Mouse (Mus musculus) MEL (cell line): ENCODE measurements around the gene Limch1. TPM values are rescaled to one million over a fixed set of nuclear protein-coding genes. Genes with fewer than 3 reads are reported as not detected.

Experiments
- DNase-seq: peaks from one replicate; pipeline ENCODE4 v3.0.0; 2011; ENCODE audit warnings: low read depth, low spot score
- H3K27ac ChIP-seq: 2 replicates; pipeline ENCODE4 v1.5.1; 2012; ENCODE audit warnings: low read depth, mild to moderate bottlenecking, control low read depth, low read length, moderate library complexity; ENCODE audit not compliant: control insufficient read depth
- H3K27me3 ChIP-seq, 2 experiments: fragments of 150-350 bp in 1 of 2; sonication (generic) in 1 of 2; 2 replicates each; pipeline ENCODE4 v1.6.1; 2012; ENCODE audit warnings: low read length in 2 of 2, mild to moderate bottlenecking in 2 of 2, improper control_type of control experiment in 1 of 2, moderate library complexity in 1 of 2; ENCODE audit not compliant: insufficient read depth in 2 of 2, control insufficient read depth in 1 of 2
- H3K36me3 ChIP-seq, 2 experiments: 2 replicates each; pipeline ENCODE4 v1.6.1; 2012 to 2014; ENCODE audit warnings: low read length in 2 of 2, improper control_type of control experiment in 1 of 2, inconsistent platforms in 1 of 2, mild to moderate bottlenecking in 1 of 2; ENCODE audit not compliant: insufficient read depth in 2 of 2, control insufficient read depth in 1 of 2
- H3K4me1 ChIP-seq, 2 experiments: fragments of 150-350 bp in 1 of 2; sonication (generic) in 1 of 2; 2 replicates each; pipeline ENCODE4 v1.6.1; 2012; ENCODE audit warnings: low read length in 2 of 2, improper control_type of control experiment in 1 of 2, mild to moderate bottlenecking in 1 of 2; ENCODE audit not compliant: insufficient read depth in 2 of 2, control insufficient read depth in 1 of 2
- H3K4me3 ChIP-seq, 2 experiments: fragments of 150-350 bp in 1 of 2; sonication (generic) in 1 of 2; 2 replicates each; pipeline ENCODE4 v1.5.1; 2012; ENCODE audit warnings: low read depth in 2 of 2, low read length in 2 of 2, mild to moderate bottlenecking in 2 of 2, moderate library complexity in 2 of 2, control low read depth in 1 of 2, improper control_type of control experiment in 1 of 2; ENCODE audit not compliant: control insufficient read depth in 1 of 2, insufficient read depth in 1 of 2
- H3K79me2 ChIP-seq: 2 replicates; pipeline ENCODE4 v1.6.1; 2012; ENCODE audit warnings: mild to moderate bottlenecking, low read length, moderate library complexity; ENCODE audit not compliant: control insufficient read depth, poor library complexity, insufficient read depth
- H3K9ac ChIP-seq: 2 replicates; pipeline ENCODE4 v1.6.1; 2012; ENCODE audit warnings: low read depth, mild to moderate bottlenecking, control low read depth, low read length, moderate library complexity; ENCODE audit not compliant: control insufficient read depth, poor library complexity, severe bottlenecking
- H3K9me3 ChIP-seq: fragments of 150-350 bp; sonication (generic); replicated peaks from 2 replicates; pipeline ENCODE4 v1.6.1; 2012; ENCODE audit warnings: mild to moderate bottlenecking, low read length, improper control_type of control experiment, moderate library complexity; ENCODE audit not compliant: insufficient read depth
- CHD2 ChIP-seq: IDR thresholded peaks from 2 replicates; pipeline ENCODE4 v1.6.1; 2011; ENCODE audit warnings: low read length, improper control_type of control experiment
- CTCF ChIP-seq, 3 experiments: IDR thresholded peaks in 2 of 3; conservative IDR thresholded peaks in 1 of 3; 2 replicates each; pipeline ENCODE4 v1.5.1; 2011 to 2012; ENCODE audit warnings: low read length in 3 of 3, low read depth in 2 of 3, mild to moderate bottlenecking in 2 of 3, improper control_type of control experiment in 1 of 3, inconsistent platforms in 1 of 3, mixed read lengths in 1 of 3, moderate library complexity in 1 of 3; ENCODE audit not compliant: control insufficient read depth in 1 of 3, insufficient read depth in 1 of 3, poor library complexity in 1 of 3, severe bottlenecking in 1 of 3
- EP300 ChIP-seq, 2 experiments: IDR thresholded peaks; 2 replicates each; pipeline ENCODE4 v1.6.1; 2011; ENCODE audit warnings: improper control_type of control experiment in 2 of 2, low read length in 2 of 2, low read depth in 1 of 2, mild to moderate bottlenecking in 1 of 2
- HCFC1 ChIP-seq: IDR thresholded peaks from 2 replicates; pipeline ENCODE4 v1.6.1; 2012; ENCODE audit warnings: low read depth, mild to moderate bottlenecking, inconsistent platforms, low read length, improper control_type of control experiment, moderate library complexity
- JUND ChIP-seq: IDR thresholded peaks from 2 replicates; pipeline ENCODE4 v1.6.1; 2011; ENCODE audit warnings: low read depth, mild to moderate bottlenecking, improper control_type of control experiment, low read length
- KAT2A ChIP-seq: conservative IDR thresholded peaks from 2 replicates; pipeline ENCODE4 v1.6.1; 2012; ENCODE audit warnings: low read depth, low read length, improper control_type of control experiment, inconsistent platforms
- MAX ChIP-seq: IDR thresholded peaks from 2 replicates; pipeline ENCODE4 v1.6.1; 2011; ENCODE audit warnings: low read length, improper control_type of control experiment
- MAZ ChIP-seq: IDR thresholded peaks from 2 replicates; pipeline ENCODE4 v1.6.1; 2012; ENCODE audit warnings: low read depth, mild to moderate bottlenecking, inconsistent platforms, low read length, improper control_type of control experiment
- MXI1 ChIP-seq: IDR thresholded peaks from 2 replicates; pipeline ENCODE4 v1.6.1; 2011; ENCODE audit warnings: mild to moderate bottlenecking, low read depth, low read length, improper control_type of control experiment
- MYB ChIP-seq: IDR thresholded peaks from 2 replicates; pipeline ENCODE4 v1.6.1; 2011; ENCODE audit warnings: mild to moderate bottlenecking, low read depth, low read length, improper control_type of control experiment
- NRF1 ChIP-seq: IDR thresholded peaks from 2 replicates; pipeline ENCODE4 v1.6.1; 2014; ENCODE audit warnings: low read depth, mild to moderate bottlenecking, inconsistent platforms, low read length, improper control_type of control experiment, moderate library complexity; ENCODE audit not compliant: poor library complexity, insufficient read depth, severe bottlenecking
- POLR2A ChIP-seq, 2 experiments: IDR thresholded peaks; 2 replicates each; pipeline ENCODE4 v1.6.1; 2011 to 2012; ENCODE audit warnings: low read length in 2 of 2, mild to moderate bottlenecking in 2 of 2, control low read depth in 1 of 2, improper control_type of control experiment in 1 of 2, low read depth in 1 of 2, moderate library complexity in 1 of 2; ENCODE audit not compliant: control insufficient read depth in 1 of 2, insufficient read depth in 1 of 2, poor library complexity in 1 of 2
- POLR2AphosphoS5 ChIP-seq: IDR thresholded peaks from 2 replicates; pipeline ENCODE4 v1.6.1; 2012; ENCODE audit warnings: low read depth, borderline replicate concordance, mild to moderate bottlenecking, inconsistent platforms, low read length, moderate library complexity, mixed read lengths
- RAD21 ChIP-seq: IDR thresholded peaks from 2 replicates; pipeline ENCODE4 v1.6.1; 2011; ENCODE audit warnings: mild to moderate bottlenecking, low read depth, low read length, improper control_type of control experiment
- TBP ChIP-seq: IDR thresholded peaks from 2 replicates; pipeline ENCODE4 v1.8.0; 2011; ENCODE audit warnings: low read depth, low read length, improper control_type of control experiment
- TCF12 ChIP-seq: IDR thresholded peaks from 2 replicates; pipeline ENCODE4 v1.6.1; 2014; ENCODE audit warnings: low read depth, mild to moderate bottlenecking, inconsistent platforms, low read length, improper control_type of control experiment, moderate library complexity
- USF2 ChIP-seq, 2 experiments: IDR thresholded peaks; 2 replicates each; pipeline ENCODE4 v1.6.1; 2011 to 2012; ENCODE audit warnings: improper control_type of control experiment in 2 of 2, low read length in 2 of 2, borderline replicate concordance in 1 of 2, inconsistent platforms in 1 of 2, low read depth in 1 of 2, mild to moderate bottlenecking in 1 of 2; ENCODE audit not compliant: insufficient read depth in 1 of 2
- ZC3H11A ChIP-seq: IDR thresholded peaks from 2 replicates; pipeline ENCODE4 v1.6.1; 2012; ENCODE audit warnings: low read depth, mild to moderate bottlenecking, inconsistent platforms, low read length, improper control_type of control experiment
- ZMIZ1 ChIP-seq: IDR thresholded peaks from 2 replicates; pipeline ENCODE4 v1.6.1; 2012; ENCODE audit warnings: low read depth, mild to moderate bottlenecking, inconsistent platforms, low read length, improper control_type of control experiment, moderate library complexity
- polyA plus RNA-seq, 2 experiments: library from polyadenylated mRNA; stranded (reverse) in 1 of 2; unstranded in 1 of 2; fragments of >175 nt in 1 of 2; fragments of >200 nt in 1 of 2; gene quantifications; 2 replicates each; pipeline versions ENCODE4 v1.2.1 to v1.2.4; 2012; ENCODE audit warnings: low replicate concordance in 2 of 2, low read depth in 1 of 2; ENCODE audit not compliant: insufficient read length in 2 of 2, insufficient read depth in 1 of 2, missing spikeins in 1 of 2
- total RNA-seq: library from RNA; depleted of rRNA; stranded (reverse); fragments of 300-350 nt; gene quantifications from 2 replicates; pipeline ENCODE4 v1.2.3, GENCODE M21; 2012

Gene Limch1
- total and polyA plus RNA-seq, 3 experiments = not detected

DNA sequence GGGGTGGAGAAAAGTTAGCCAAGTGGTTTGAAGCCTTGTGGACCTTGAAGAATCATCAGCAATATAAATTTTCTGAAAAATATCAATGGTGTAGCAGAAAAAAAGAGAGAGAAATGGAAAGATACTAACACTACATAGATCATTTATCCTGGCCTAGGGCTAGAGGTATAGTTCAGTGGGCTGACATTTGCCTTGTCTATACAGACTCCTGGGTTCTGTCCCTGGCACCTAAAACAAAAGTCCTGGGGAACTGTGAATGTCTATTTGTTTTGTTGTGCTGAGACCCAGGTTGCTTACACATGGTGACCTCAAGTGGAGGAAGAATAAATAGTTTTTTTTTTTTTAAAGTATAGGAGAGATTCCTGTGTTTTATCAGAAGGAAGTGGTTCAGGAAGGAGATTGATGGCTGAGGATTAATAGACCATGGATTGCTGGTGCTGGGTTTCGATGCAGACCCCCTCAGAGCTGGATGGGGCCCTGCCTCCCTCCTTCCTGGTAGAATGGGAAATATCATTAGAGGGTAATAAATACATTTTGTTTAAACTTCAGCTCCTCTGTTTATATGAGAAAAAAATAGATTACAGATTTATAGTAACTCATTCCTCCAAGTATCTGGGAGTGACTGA is 40.5 kb downstream of the Limch1 start:
- TF ChIP-seq POLR2AphosphoS5 = no peak
- TF ChIP-seq CHD2 = no peak

DNA sequence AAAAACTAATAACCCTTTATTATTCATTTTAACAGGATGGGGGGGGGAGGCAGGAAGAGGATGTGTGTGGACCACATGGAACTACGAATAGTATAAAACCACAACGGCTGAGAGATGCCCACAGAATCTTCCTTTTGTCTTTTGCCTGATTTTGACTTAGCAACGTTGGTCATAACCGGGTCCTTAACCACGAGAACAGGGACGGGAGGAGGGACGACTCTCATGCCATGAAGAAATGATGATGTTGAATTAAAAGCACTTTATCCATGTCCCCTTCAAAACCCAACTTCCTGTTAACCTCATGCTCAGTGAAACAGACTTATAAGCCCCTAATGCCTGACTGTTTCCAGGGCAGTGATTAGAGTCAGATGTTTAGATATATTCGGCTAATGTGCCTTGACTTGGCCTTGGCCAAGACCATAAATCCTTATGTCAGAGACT is 41.0 kb downstream of the Limch1 start:
- no peaks in the 10 kb centered on the region for H3K79me2 ChIP-seq

More for the DNA sequence above, 40.5 kb downstream of the Limch1 start:
- Histone ChIP-seq H3K4me3 (no peak overlapping the region), H3K4me1 (no peaks in the 10 kb centered on the region), H3K27me3 (no peaks in the 10 kb centered on the region), H3K36me3 (no peaks in the 10 kb centered on the region), H3K27ac (no peak overlapping the region), H3K9ac (no peak overlapping the region), H3K79me2 (no peaks in the 10 kb centered on the region), H3K9me3 (no peaks in the 10 kb centered on the region)
- no peak for DNase-seq

DNA sequence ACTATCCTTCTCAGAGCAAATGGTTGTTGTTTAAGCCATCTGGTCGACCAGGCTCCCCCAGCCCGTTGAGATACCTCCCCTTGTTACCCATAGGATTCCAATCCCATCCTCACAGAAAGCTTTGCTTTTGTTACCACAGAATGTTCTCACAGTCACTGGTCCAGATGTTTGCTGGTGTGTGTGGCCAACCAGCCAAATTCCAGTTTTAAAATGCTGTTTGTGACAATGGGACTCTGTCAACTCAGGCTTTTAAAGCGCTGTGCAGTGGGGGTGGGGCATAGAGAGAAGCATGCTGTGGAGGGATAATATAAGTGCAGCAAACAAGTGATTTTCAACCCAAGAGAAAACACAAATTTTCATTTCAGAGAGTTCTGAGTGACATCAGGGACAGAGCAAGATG is 43.4 kb downstream of the Limch1 start:
- H3K9ac ChIP-seq = no peak overlapping the region
- no peaks in the 10 kb centered on the region for H3K9me3 ChIP-seq
- no peaks in the 10 kb centered on the region for H3K4me1 ChIP-seq
- H3K27me3 ChIP-seq = no peaks in the 10 kb centered on the region
- H3K79me2 ChIP-seq = no peaks in the 10 kb centered on the region
- no peak for TF ChIP-seq MAZ
- TF ChIP-seq ZC3H11A = no peak
- TF ChIP-seq CTCF (IDR thresholded peaks at IDR 0.05 in 2 of 3, conservative IDR thresholded peaks at IDR 0.05 in 1 of 3; ENCODE audit: control insufficient read depth in 1 of 3, insufficient read depth in 1 of 3, low read depth in 2 of 3, low read length in 3 of 3, poor library complexity in 1 of 3, severe bottlenecking in 1 of 3) = no peak
- TF ChIP-seq HCFC1 = no peak
- no peak for TF ChIP-seq POLR2AphosphoS5
- no peak for TF ChIP-seq KAT2A
- TF ChIP-seq RAD21 = no peak
- TF ChIP-seq POLR2A (IDR thresholded peaks at IDR 0.05; ENCODE audit: control insufficient read depth in 1 of 2, insufficient read depth in 1 of 2, low read depth in 1 of 2, low read length in 2 of 2, poor library complexity in 1 of 2) = no peak
- no peak for TF ChIP-seq USF2 (IDR thresholded peaks at IDR 0.05; ENCODE audit: borderline replicate concordance in 1 of 2, insufficient read depth in 1 of 2, low read depth in 1 of 2, low read length in 2 of 2)
- no peak for TF ChIP-seq EP300 (IDR thresholded peaks at IDR 0.05; ENCODE audit: low read depth in 1 of 2, low read length in 2 of 2)
- TF ChIP-seq TBP = no peak
- H3K27ac ChIP-seq = no peak overlapping the region
- no peaks in the 10 kb centered on the region for H3K36me3 ChIP-seq
- no peak overlapping the region for H3K4me3 ChIP-seq
- DNase-seq = no peak

More for the DNA sequence above, 41.0 kb downstream of the Limch1 start:
- Histone ChIP-seq H3K27ac (no peak overlapping the region), H3K9ac (no peak overlapping the region), H3K27me3 (no peaks in the 10 kb centered on the region), H3K36me3 (no peaks in the 10 kb centered on the region), H3K4me1 (no peaks in the 10 kb centered on the region), H3K4me3 (no peak overlapping the region), H3K9me3 (no peaks in the 10 kb centered on the region)
- no peak for TF ChIP-seq JUND
- TF ChIP-seq CTCF (IDR thresholded peaks at IDR 0.05 in 2 of 3, conservative IDR thresholded peaks at IDR 0.05 in 1 of 3; ENCODE audit: control insufficient read depth in 1 of 3, insufficient read depth in 1 of 3, low read depth in 2 of 3, low read length in 3 of 3, poor library complexity in 1 of 3, severe bottlenecking in 1 of 3) = no peak
- TF ChIP-seq TBP = no peak
- TF ChIP-seq MYB = no peak
- TF ChIP-seq TCF12 = no peak
- TF ChIP-seq POLR2AphosphoS5 = no peak
- TF ChIP-seq MAX = no peak
- no peak for TF ChIP-seq NRF1
- no peak for TF ChIP-seq MXI1
- no peak for TF ChIP-seq ZMIZ1
- TF ChIP-seq, all 39 proteins: peak for 0
- no peak for DNase-seq
